In the genomic region with DNA sequence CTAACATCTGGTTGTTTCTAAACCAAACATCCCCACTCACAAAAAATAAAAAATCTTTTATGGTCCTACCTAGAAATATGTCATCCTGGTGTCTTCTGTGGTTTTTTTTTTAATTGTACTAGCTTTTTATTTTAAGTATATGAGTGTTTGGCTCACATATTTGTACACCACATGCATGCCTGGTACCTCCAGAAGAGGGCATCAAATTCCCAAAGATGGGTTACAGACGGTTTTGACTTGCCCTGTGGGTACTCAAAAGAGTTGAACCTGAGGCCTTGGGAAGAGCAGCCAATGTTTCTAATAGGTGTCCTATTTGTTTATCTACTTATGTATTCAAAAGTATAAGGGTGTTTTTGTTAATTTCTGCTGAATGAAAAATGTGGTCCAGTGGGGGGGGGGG, we compare ENCODE assay signal across 13 mouse cellular contexts. TPM values are rescaled to one million over a fixed set of nuclear protein-coding genes. Genes with fewer than 3 reads are reported as not detected.
DNase-seq lines count a peak whose midpoint lies in the region; ATAC-seq and TF ChIP-seq lines count a peak whose summit lies in the region.
"Had no signal": no experiment of that assay in that cellular context is flagged by ENCODE, and none has a peak within 500 bp of the region (broad histone marks: within the 10 kb centered on the region; RNA-seq: fewer than 3 reads in every experiment).

No protein-coding gene starts in this region.

- ATAC-seq in CD4-positive, CD25-positive, alpha-beta regulatory T cell, adult 4 months: no peak
- no peak for ATAC-seq in intestine, postnatal 0 days
- ATAC-seq in intestine, embryonic 16.5 days: no peak
- no peak for ATAC-seq in megakaryocyte, adult 5-6 weeks (ENCODE audit: poor library complexity, severe bottlenecking)

- no peak overlapping the region for H3K9ac ChIP-seq in intestine, postnatal 0 days (ENCODE audit: low read depth, low read length)
- no peak overlapping the region for H3K9ac ChIP-seq in intestine, embryonic 16.5 days (ENCODE audit: low read depth, low read length)
- H3K9ac ChIP-seq: embryonic facial prominence, embryonic 12.5 days; hindbrain, embryonic 14.5 days had no signal

- peaks cover 38% of the 10 kb centered on the region for H3K36me3 ChIP-seq in intestine, postnatal 0 days (ENCODE audit: control insufficient read depth, insufficient read depth)
- peaks cover 8% of the 10 kb centered on the region; the same call in 1 of the 2 replicates for H3K36me3 ChIP-seq in intestine, embryonic 16.5 days (ENCODE audit: control insufficient read depth, insufficient read depth, low read length)
- peaks cover 56% of the 10 kb centered on the region for H3K36me3 ChIP-seq in thymus, adult 2 months (ENCODE audit: control insufficient read depth, insufficient read depth, low read length)

- H3K9me3 ChIP-seq in intestine, postnatal 0 days (ENCODE audit: control insufficient read depth): no peaks in the 10 kb centered on the region
- no peaks in the 10 kb centered on the region for H3K9me3 ChIP-seq in intestine, embryonic 16.5 days (ENCODE audit: control insufficient read depth, low read length)
- H3K9me3 ChIP-seq: embryonic facial prominence, embryonic 12.5 days had no signal

- peak; percentile 51 for DNase-seq in CD4-positive, CD25-positive, alpha-beta regulatory T cell, adult 2 months (ENCODE audit: low read depth, low spot score)
- DNase-seq in thymus, postnatal 14 days: peak; percentile 38
- DNase-seq in thymus, adult 2 months: no peak
- no peak for DNase-seq in neural tube, embryonic 10.5 days (ENCODE audit: extremely low spot score, low spot score)
- DNase-seq: heart, adult 11 months had no signal

- no peaks in the 10 kb centered on the region for H3K27me3 ChIP-seq in intestine, postnatal 0 days (replicated peaks; ENCODE audit: control insufficient read depth, insufficient read depth, low read length)
- no peaks in the 10 kb centered on the region for H3K27me3 ChIP-seq in intestine, embryonic 16.5 days (replicated peaks; ENCODE audit: control insufficient read depth, insufficient read depth, low read length)
- H3K27me3 ChIP-seq in thymus, adult 2 months (ENCODE audit: control insufficient read depth, insufficient read depth, low read length): no peaks in the 10 kb centered on the region
- H3K27me3 ChIP-seq: embryonic facial prominence, embryonic 12.5 days had no signal

- peak; percentile 35; the same call in 1 of the 2 replicates for TF ChIP-seq CTCF in intestine, postnatal 0 days (IDR thresholded peaks at IDR 0.05; ENCODE audit: low read depth)
- TF ChIP-seq CTCF in thymus, adult 2 months (IDR thresholded peaks at IDR 0.05; ENCODE audit: borderline replicate concordance, control insufficient read depth, extremely low read depth, insufficient read depth, low read length, poor library complexity): no peak

- WGBS in intestine, postnatal 0 days: 47% methylated on average over 1 of the region's 1 CpGs
- 45% methylated on average over 1 of the region's 1 CpGs for WGBS in intestine, embryonic 16.5 days
- WGBS in thymus, adult 2 months: 68% methylated on average over 1 of the region's 1 CpGs

- no peak overlapping the region for H3K4me3 ChIP-seq in intestine, postnatal 0 days (ENCODE audit: low read depth, low read length)
- no peak overlapping the region for H3K4me3 ChIP-seq in intestine, embryonic 16.5 days (ENCODE audit: low read length)
- H3K4me3 ChIP-seq in thymus, adult 2 months (ENCODE audit: control insufficient read depth, insufficient read depth, low read length): no peak overlapping the region
- H3K4me3 ChIP-seq: embryonic facial prominence, embryonic 12.5 days; myocyte had no signal

- no peak for TF ChIP-seq POLR2A in thymus, adult 2 months (IDR thresholded peaks at IDR 0.05; ENCODE audit: control insufficient read depth, extremely low read depth, insufficient read depth, low read length, poor library complexity)

- no peak overlapping the region for H3K27ac ChIP-seq in intestine, postnatal 0 days (ENCODE audit: low read depth, low read length)
- H3K27ac ChIP-seq in intestine, embryonic 16.5 days (ENCODE audit: low read length): no peak overlapping the region
- no peak overlapping the region for H3K27ac ChIP-seq in thymus, adult 2 months (ENCODE audit: control insufficient read depth, insufficient read depth, low read length)
- H3K27ac ChIP-seq: embryonic facial prominence, embryonic 12.5 days; hindbrain, embryonic 14.5 days had no signal

- H3K4me1 ChIP-seq in intestine, postnatal 0 days (replicated peaks; ENCODE audit: control insufficient read depth, insufficient read depth, low read length): 0 out of 2 replicates have a peak, but pooled peaks cover 4% of the 10 kb centered on the region
- H3K4me1 ChIP-seq in intestine, embryonic 16.5 days (ENCODE audit: control insufficient read depth, insufficient read depth, low read length): peaks cover 5% of the 10 kb centered on the region; the same call in 1 of the 2 replicates
- H3K4me1 ChIP-seq in thymus, adult 2 months (replicated peaks; ENCODE audit: control insufficient read depth, insufficient read depth, low read length): no peaks in the 10 kb centered on the region

- H3K4me2 ChIP-seq in intestine, postnatal 0 days (replicated peaks; ENCODE audit: low read depth): no peak overlapping the region
- H3K4me2 ChIP-seq in intestine, embryonic 16.5 days (ENCODE audit: low read depth, low read length): no peak overlapping the region
- H3K4me2 ChIP-seq: embryonic facial prominence, embryonic 12.5 days; hindbrain, embryonic 14.5 days had no signal

RNA-seq across cellular contexts. Expression of a gene that starts 6.2 kb away (rescaled TPM):
- polyA plus RNA-seq in CD4-positive, CD25-positive, alpha-beta regulatory T cell, adult 4 months (2017; shearing (Covaris generic)): 100 to 1,000 TPM in 1 of 2 experiments, 10 to 100 TPM in 1; 96.0 to 101 TPM
- 34.1 and 37.5 TPM in 2 replicates for polyA plus RNA-seq in intestine, postnatal 0 days (2015; fragmentation: Nextera tagmentation; extraction: Ambion mirVana)
- polyA plus RNA-seq in intestine, embryonic 16.5 days (2015; fragmentation: Nextera tagmentation; extraction: Ambion mirVana): 60.2 and 72.3 TPM in 2 replicates
- 12.4 and 15.9 TPM in 2 replicates for polyA plus RNA-seq in thymus, adult 2 months (2012; rRNA removed)
- 113 and 121 TPM in 2 replicates for total RNA-seq in megakaryocyte, adult 5-6 weeks (2015)
- total RNA-seq in megakaryocyte, adult 5-6 weeks (2017): 116 and 128 TPM in 2 replicates

RNA-seq across cellular contexts. Expression of a gene that starts 19.7 kb away (rescaled TPM):
- polyA plus RNA-seq in CD4-positive, CD25-positive, alpha-beta regulatory T cell, adult 4 months (2017; shearing (Covaris generic)): 1 to 10 TPM; 1.2 to 1.8 TPM
- not detected in 2 replicates for polyA plus RNA-seq in intestine, postnatal 0 days (2015; fragmentation: Nextera tagmentation; extraction: Ambion mirVana)
- 0.43 TPM in 1 of 2 replicates, not detected in the other for polyA plus RNA-seq in intestine, embryonic 16.5 days (2015; fragmentation: Nextera tagmentation; extraction: Ambion mirVana)
- 1.1 and 1.3 TPM in 2 replicates for polyA plus RNA-seq in thymus, adult 2 months (2012; rRNA removed)
- 0.64 TPM in 1 of 2 replicates, not detected in the other for total RNA-seq in megakaryocyte, adult 5-6 weeks (2015)
- total RNA-seq in megakaryocyte, adult 5-6 weeks (2017): not detected in 2 replicates
- polyA plus RNA-seq: large intestine, adult 2 months; myocyte had no signal

RNA-seq across cellular contexts. Expression of a gene that starts 37.4 kb away (rescaled TPM):
- 10 to 100 TPM; 44.6 to 52.4 TPM for polyA plus RNA-seq in CD4-positive, CD25-positive, alpha-beta regulatory T cell, adult 4 months (2017; shearing (Covaris generic))
- 17.7 and 18.4 TPM in 2 replicates for polyA plus RNA-seq in intestine, postnatal 0 days (2015; fragmentation: Nextera tagmentation; extraction: Ambion mirVana)
- 35.4 and 37.4 TPM in 2 replicates for polyA plus RNA-seq in intestine, embryonic 16.5 days (2015; fragmentation: Nextera tagmentation; extraction: Ambion mirVana)
- polyA plus RNA-seq in thymus, adult 2 months (2012; rRNA removed): 10.3 and 10.6 TPM in 2 replicates
- total RNA-seq in megakaryocyte, adult 5-6 weeks (2015): 30.2 and 32.0 TPM in 2 replicates
- total RNA-seq in megakaryocyte, adult 5-6 weeks (2017): 21.1 and 21.6 TPM in 2 replicates

Comparison
In these comparisons a context has a peak if more than half of its experiments do, and no peak if none do; other contexts are left out.
1. DNase-seq: peak in CD4-positive, CD25-positive, alpha-beta regulatory T cell, adult 2 months (single experiment) and thymus, postnatal 14 days (single experiment); none in thymus, adult 2 months (single experiment) and neural tube, embryonic 10.5 days (single experiment).